Mouse (Mus musculus): ENCODE data around the gene Sept1. TPM values are rescaled to one million over a fixed set of nuclear protein-coding genes. Genes with fewer than 3 reads are reported as not detected.

Sept1 gene
- total and polyA plus RNA-seq, 3 experiments, result 30.6 to 116 TPM; not detected in 1

DNA sequence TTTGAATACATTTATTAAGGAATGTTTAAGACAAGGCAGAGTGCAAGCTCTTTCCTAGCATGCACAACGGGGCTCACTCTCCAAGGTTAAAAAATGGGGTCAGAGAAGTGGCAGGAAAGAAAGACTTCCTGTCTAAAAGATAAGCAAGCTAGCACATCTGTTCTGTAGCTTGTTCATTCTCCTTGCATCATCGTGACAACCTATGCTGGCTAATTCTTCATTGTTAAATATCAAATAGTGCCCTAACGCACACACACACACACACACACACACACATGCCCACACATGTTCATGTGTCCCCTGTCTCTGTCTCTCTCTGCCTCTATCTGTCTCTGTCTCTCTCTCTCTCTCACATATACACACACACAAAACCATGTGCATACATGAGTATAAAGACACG lies 48.2 kb upstream of the Sept1 start (continued):
- peak; percentile 76 for TF ChIP-seq GATA1 (IDR thresholded peaks at IDR 0.05; ENCODE audit: low read depth, low read length)
- peak; percentile 48 for TF ChIP-seq HCFC1 (IDR thresholded peaks at IDR 0.05; ENCODE audit: low read depth, low read length)
- peak; percentile 43; the same call in 1 of the 2 replicates for TF ChIP-seq TBP (IDR thresholded peaks at IDR 0.05; ENCODE audit: low read depth, low read length)
- peak; percentile 81 for TF ChIP-seq MXI1 (IDR thresholded peaks at IDR 0.05; ENCODE audit: low read depth, low read length)
- no peak for TF ChIP-seq POLR2AphosphoS5 (IDR thresholded peaks at IDR 0.05; ENCODE audit: borderline replicate concordance, low read depth, low read length)
- TF ChIP-seq ZNF384 (IDR thresholded peaks at IDR 0.05; ENCODE audit: low read depth, low read length), result peak; percentile 45; the same call in 1 of the 2 replicates
- no peak for TF ChIP-seq CHD2 (IDR thresholded peaks at IDR 0.05; ENCODE audit: low read length)
- no peak for TF ChIP-seq POLR2A (IDR thresholded peaks at IDR 0.05; ENCODE audit: control insufficient read depth in 1 of 2, insufficient read depth in 1 of 2, low read depth in 1 of 2, low read length in 2 of 2, poor library complexity in 1 of 2)
- no peak; the same call in 1 of the 2 replicates for TF ChIP-seq KAT2A (conservative IDR thresholded peaks at IDR 0.05; ENCODE audit: low read depth, low read length)
- TF ChIP-seq MEF2A (IDR thresholded peaks at IDR 0.05; ENCODE audit: extremely low read depth, insufficient replicate concordance, low read depth, low read length, poor library complexity, severe bottlenecking), result no peak
- TF ChIP-seq BHLHE40 (IDR thresholded peaks at IDR 0.05; ENCODE audit: borderline replicate concordance, low read depth, low read length), result no peak
- TF ChIP-seq EP300 (IDR thresholded peaks at IDR 0.05; ENCODE audit: low read depth in 1 of 2, low read length in 2 of 2), result peak; percentile 71 to 85
- peak; percentile 46; the same call in 1 of the 2 replicates for TF ChIP-seq ZMIZ1 (IDR thresholded peaks at IDR 0.05; ENCODE audit: low read depth, low read length)
- TF ChIP-seq JUND (IDR thresholded peaks at IDR 0.05; ENCODE audit: low read depth, low read length), result 0 out of 2 replicates have a peak, but pooled peaks have one; percentile 37
- peak; percentile 79 for TF ChIP-seq MYC (IDR thresholded peaks at IDR 0.05; ENCODE audit: low read depth, low read length)
- TF ChIP-seq RAD21 (IDR thresholded peaks at IDR 0.05; ENCODE audit: low read depth, low read length), result no peak
- no peak for TF ChIP-seq USF1 (IDR thresholded peaks at IDR 0.05; ENCODE audit: low read depth, low read length)
- TF ChIP-seq MAZ (IDR thresholded peaks at IDR 0.05; ENCODE audit: low read depth, low read length), result no peak

DNA sequence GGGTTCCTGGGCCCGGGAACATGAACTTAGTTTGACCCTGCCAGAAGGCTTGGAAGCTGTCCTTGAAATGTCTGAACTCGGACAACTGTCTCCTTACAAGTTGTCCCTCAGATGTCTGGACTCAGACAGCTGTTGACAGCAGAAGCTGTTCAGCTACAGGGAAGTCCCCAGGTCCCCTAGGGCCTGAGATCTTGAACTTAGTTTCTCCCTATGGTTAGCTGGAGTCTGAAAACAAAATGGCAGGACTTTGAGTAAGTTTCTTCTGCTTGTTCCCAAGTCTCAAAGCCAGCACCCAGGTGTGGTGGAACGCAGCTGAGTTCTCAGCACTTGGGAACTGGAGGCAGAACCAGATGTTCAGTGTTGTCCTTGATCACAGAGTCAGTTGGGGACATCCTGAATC lies 47.2 kb upstream of the Sept1 start:
- no peak overlapping the region for H3K4me3 ChIP-seq (ENCODE audit: control insufficient read depth in 1 of 2, insufficient read depth in 1 of 2, low read depth in 2 of 2, low read length in 2 of 2)
- H3K27me3 ChIP-seq (ENCODE audit: control insufficient read depth in 1 of 2, insufficient read depth in 2 of 2, low read length in 2 of 2), result no peaks in the 10 kb centered on the region
- H3K4me1 ChIP-seq (ENCODE audit: control insufficient read depth in 1 of 2, insufficient read depth in 2 of 2, low read length in 2 of 2), result peaks cover 9 to 25% of the 10 kb centered on the region in 2 experiments
- DNase-seq (ENCODE audit: low read depth, low spot score), result no peak
- no peak overlapping the region for H3K9ac ChIP-seq (ENCODE audit: control insufficient read depth, low read depth, low read length, poor library complexity, severe bottlenecking)
- TF ChIP-seq CTCF (IDR thresholded peaks at IDR 0.05 in 2 of 3, conservative IDR thresholded peaks at IDR 0.05 in 1 of 3; ENCODE audit: control insufficient read depth in 1 of 3, insufficient read depth in 1 of 3, low read depth in 2 of 3, low read length in 3 of 3, poor library complexity in 1 of 3, severe bottlenecking in 1 of 3) (no peak), ZNF384 (IDR thresholded peaks at IDR 0.05; ENCODE audit: low read depth, low read length) (no peak), MYC (IDR thresholded peaks at IDR 0.05; ENCODE audit: low read depth, low read length) (no peak), ZKSCAN1 (IDR thresholded peaks at IDR 0.05; ENCODE audit: low read depth, low read length) (no peak), GABPA (IDR thresholded peaks at IDR 0.05; ENCODE audit: low read depth, low read length) (no peak)
- H3K36me3 ChIP-seq (ENCODE audit: control insufficient read depth in 1 of 2, insufficient read depth in 2 of 2, low read length in 2 of 2), result peaks cover 0 to 18% of the 10 kb centered on the region in 2 experiments; a peak in 2 of 4 replicates
- no peaks in the 10 kb centered on the region for H3K9me3 ChIP-seq (replicated peaks; ENCODE audit: insufficient read depth, low read length)
- H3K27ac ChIP-seq (ENCODE audit: control insufficient read depth, low read depth, low read length), result peak overlapping the region; percentile 15; the same call in 1 of the 2 replicates
- no peaks in the 10 kb centered on the region for H3K79me2 ChIP-seq (ENCODE audit: control insufficient read depth, insufficient read depth, low read length, poor library complexity)

Measured in MEL (cell line).